Mouse (Mus musculus) yolk sac, embryonic 10.5 days (tissue): ENCODE measurements at regions not wholly inside any gene's neighbourhood (a gene's known extent, or its start where the extent isn't known, plus 50 kb on each side); places are given as distances from the start of the nearest gene placed in this dataset.

Experiments
- DNase-seq: peaks from one replicate; pipeline ENCODE4 v3.0.0-alpha.2; 2017; ENCODE audit warnings: low spot score

GRCm38 (mm10) chr1:90403057-90403456 is 199.3 kb downstream of the Ackr3 start:
- DNase-seq: no peak

- DNase-seq: no peak
Observed at GRCm38 (mm10) chr1:90404717-90405487, 197.9 kb upstream of the Cops8 start.

GRCm38 (mm10) chr1:90406663-90407062 is 196.1 kb upstream of the Cops8 start:
- no peak for DNase-seq

- peak; percentile 11 for DNase-seq
Observed at GRCm38 (mm10) chr1:90408504-90409215, 194.1 kb upstream of the Cops8 start.

- DNase-seq: no peak
Observed at GRCm38 (mm10) chr1:90409236-90409635, 193.5 kb upstream of the Cops8 start.

- peak; percentile 23 for DNase-seq
Observed at GRCm38 (mm10) chr1:90412511-90413045, 190.2 kb upstream of the Cops8 start.

- no peak for DNase-seq
Observed at GRCm38 (mm10) chr1:90414751-90415150, 188.0 kb upstream of the Cops8 start.

- peak; percentile 22 for DNase-seq
Observed at GRCm38 (mm10) chr1:90424066-90424821, 178.5 kb upstream of the Cops8 start.

GRCm38 (mm10) chr1:90428334-90428733 is 174.4 kb upstream of the Cops8 start:
- no peak for DNase-seq

GRCm38 (mm10) chr1:90428774-90429173 is 174.0 kb upstream of the Cops8 start:
- no peak for DNase-seq

GRCm38 (mm10) chr1:90430480-90430879 is 172.3 kb upstream of the Cops8 start:
- no peak for DNase-seq

GRCm38 (mm10) chr1:90431783-90432182 is 171.0 kb upstream of the Cops8 start:
- no peak for DNase-seq

- DNase-seq: no peak
Observed at GRCm38 (mm10) chr1:90433911-90434310, 168.9 kb upstream of the Cops8 start.

- DNase-seq: no peak
Observed at GRCm38 (mm10) chr1:90440638-90441037, 162.1 kb upstream of the Cops8 start.

- DNase-seq: no peak
Observed at GRCm38 (mm10) chr1:90441134-90441868, 161.5 kb upstream of the Cops8 start.

- no peak for DNase-seq
Observed at GRCm38 (mm10) chr1:90442250-90443240, 160.2 kb upstream of the Cops8 start.

- DNase-seq: no peak
Observed at GRCm38 (mm10) chr1:90449571-90450226, 153.1 kb upstream of the Cops8 start.

GRCm38 (mm10) chr1:90451942-90452557 is 150.7 kb upstream of the Cops8 start:
- no peak for DNase-seq

- DNase-seq: no peak
Observed at GRCm38 (mm10) chr1:90454263-90454662, 148.5 kb upstream of the Cops8 start.
